Mouse (Mus musculus) erythroblast, adult 5-6 weeks (primary cell): Measurements from ENCODE around the gene Il4ra. TPM values are rescaled to one million over a fixed set of nuclear protein-coding genes. Genes with fewer than 3 reads are reported as not detected.

Experiments
- ATAC-seq: replicated peaks from 2 replicates; pipeline ENCODE4 v1.8.0; 2016; ENCODE audit warnings: moderate number of reproducible peaks, mild to moderate bottlenecking, moderate TSS enrichment, inconsistent platforms; ENCODE audit not compliant: poor library complexity, low FRiP score, severe bottlenecking
- total RNA-seq, 2 experiments: library from RNA; stranded (forward) in 1 of 2; stranded (reverse) in 1 of 2; fragments of 150-400 nt in 1 of 2; fragments of 200-764, 138-1000 nt in 1 of 2; gene quantifications; 2 replicates each; pipeline versions ENCODE4 v1.2.3 to v1.2.4; 2015 to 2017; ENCODE audit warnings: low replicate concordance in 2 of 2

Gene Il4ra
- total RNA-seq (2015; ENCODE audit: low replicate concordance) (1.3 and 6.1 TPM in 2 replicates), total RNA-seq (2017; ENCODE audit: low replicate concordance) (4.0 and 6.1 TPM in 2 replicates)

GRCm38 (mm10) chr7:125551766-125552709 is at the start of gene Il4ra:
Gene Il4ra, plus strand, starts transcription at chr7:125552120.
- peak; percentile 96 for ATAC-seq

- no peak for ATAC-seq
Observed at GRCm38 (mm10) chr7:125503374-125504092, 48.4 kb upstream of the Il4ra start.

GRCm38 (mm10) chr7:125504618-125505017 is 47.3 kb upstream of the Il4ra start:
- no peak for ATAC-seq

GRCm38 (mm10) chr7:125505568-125505967 is 46.4 kb upstream of the Il4ra start:
- no peak for ATAC-seq

GRCm38 (mm10) chr7:125507279-125507678 is 44.6 kb upstream of the Il4ra start:
- no peak for ATAC-seq

- ATAC-seq: no peak
Observed at GRCm38 (mm10) chr7:125511432-125511831, 40.5 kb upstream of the Il4ra start.

GRCm38 (mm10) chr7:125511852-125512251 is 40.1 kb upstream of the Il4ra start:
- no peak for ATAC-seq

GRCm38 (mm10) chr7:125515081-125515853 is 36.7 kb upstream of the Il4ra start:
- no peak for ATAC-seq

GRCm38 (mm10) chr7:125516723-125517122 is 35.2 kb upstream of the Il4ra start:
- ATAC-seq: peak; percentile 77

- no peak for ATAC-seq
Observed at GRCm38 (mm10) chr7:125517470-125517869, 34.5 kb upstream of the Il4ra start.

GRCm38 (mm10) chr7:125519715-125520114 is 32.2 kb upstream of the Il4ra start:
- no peak for ATAC-seq

GRCm38 (mm10) chr7:125523051-125523450 is 28.9 kb upstream of the Il4ra start:
- peak; percentile 84 for ATAC-seq

- ATAC-seq: no peak
Observed at GRCm38 (mm10) chr7:125527186-125527585, 24.7 kb upstream of the Il4ra start.

GRCm38 (mm10) chr7:125527901-125528580 is 23.9 kb upstream of the Il4ra start:
- ATAC-seq: no peak

GRCm38 (mm10) chr7:125539351-125539750 is 12.6 kb upstream of the Il4ra start:
- ATAC-seq: no peak

- ATAC-seq: no peak
Observed at GRCm38 (mm10) chr7:125541026-125541425, 10.9 kb upstream of the Il4ra start.

GRCm38 (mm10) chr7:125541821-125542220 is 10.1 kb upstream of the Il4ra start:
- ATAC-seq: no peak

- ATAC-seq: no peak
Observed at GRCm38 (mm10) chr7:125542335-125543050, 9.4 kb upstream of the Il4ra start.

GRCm38 (mm10) chr7:125543497-125543896 is 8.4 kb upstream of the Il4ra start:
- no peak for ATAC-seq
